Mouse (Mus musculus) kidney, embryonic 15.5 days (tissue): Measurements from ENCODE around the gene Smad5. TPM values are rescaled to one million over a fixed set of nuclear protein-coding genes. Genes with fewer than 3 reads are reported as not detected.

ENCODE experiments used
- ATAC-seq: fragments of 200-750 bp; cut with Nextera tagmentation; replicated peaks from 2 replicates; pipeline ENCODE4 v1.8.0; 2017; ENCODE audit warnings: moderate TSS enrichment; ENCODE audit not compliant: low FRiP score
- H3K27ac ChIP-seq: fragments of 300-500 bp; sonication (generic); 2 replicates; pipeline ENCODE4 v1.5.1; 2015; ENCODE audit warnings: mild to moderate bottlenecking, inconsistent platforms
- H3K27me3 ChIP-seq: fragments of 300-500 bp; sonication (generic); 2 replicates; pipeline ENCODE4 v1.6.1; 2015; ENCODE audit warnings: inconsistent platforms
- H3K36me3 ChIP-seq: fragments of 300-500 bp; sonication (generic); 2 replicates; pipeline ENCODE4 v1.6.1; 2015; ENCODE audit warnings: inconsistent platforms
- H3K4me1 ChIP-seq: fragments of 300-500 bp; sonication (generic); 2 replicates; pipeline ENCODE4 v1.6.1; 2015; ENCODE audit warnings: inconsistent platforms
- H3K4me2 ChIP-seq: fragments of 300-500 bp; sonication (generic); 2 replicates; pipeline ENCODE4 v1.6.1; 2015; ENCODE audit warnings: moderate library complexity, mild to moderate bottlenecking, inconsistent platforms
- H3K4me3 ChIP-seq: fragments of 300-500 bp; sonication (generic); replicated peaks from 2 replicates; pipeline ENCODE4 v1.5.1; 2015; ENCODE audit warnings: mild to moderate bottlenecking, inconsistent platforms
- H3K9ac ChIP-seq: fragments of 300-500 bp; sonication (generic); 2 replicates; pipeline ENCODE4 v1.6.1; 2015; ENCODE audit warnings: mild to moderate bottlenecking, inconsistent platforms
- H3K9me3 ChIP-seq: fragments of 300-500 bp; sonication (generic); replicated peaks from 2 replicates; pipeline ENCODE4 v1.6.1; 2016; ENCODE audit warnings: inconsistent platforms
- WGBS: fragments of 180-500 bp; shearing (Covaris S2); methylation state at CpG from one replicate; pipeline ENCODE4 v1.1.7; 2015; ENCODE audit warnings: mixed read lengths; 5-methylcytosine and 5-hydroxymethylcytosine counted together
- polyA plus RNA-seq: library from polyadenylated mRNA; unstranded; fragments of >200 nt; fragmentation: Nextera tagmentation; extraction: Ambion mirVana; gene quantifications from 2 replicates; pipeline ENCODE4 v1.2.1, GENCODE M21; 2015

The Smad5 gene
- polyA plus RNA-seq = 33.3 and 34.6 TPM in 2 replicates

DNA sequence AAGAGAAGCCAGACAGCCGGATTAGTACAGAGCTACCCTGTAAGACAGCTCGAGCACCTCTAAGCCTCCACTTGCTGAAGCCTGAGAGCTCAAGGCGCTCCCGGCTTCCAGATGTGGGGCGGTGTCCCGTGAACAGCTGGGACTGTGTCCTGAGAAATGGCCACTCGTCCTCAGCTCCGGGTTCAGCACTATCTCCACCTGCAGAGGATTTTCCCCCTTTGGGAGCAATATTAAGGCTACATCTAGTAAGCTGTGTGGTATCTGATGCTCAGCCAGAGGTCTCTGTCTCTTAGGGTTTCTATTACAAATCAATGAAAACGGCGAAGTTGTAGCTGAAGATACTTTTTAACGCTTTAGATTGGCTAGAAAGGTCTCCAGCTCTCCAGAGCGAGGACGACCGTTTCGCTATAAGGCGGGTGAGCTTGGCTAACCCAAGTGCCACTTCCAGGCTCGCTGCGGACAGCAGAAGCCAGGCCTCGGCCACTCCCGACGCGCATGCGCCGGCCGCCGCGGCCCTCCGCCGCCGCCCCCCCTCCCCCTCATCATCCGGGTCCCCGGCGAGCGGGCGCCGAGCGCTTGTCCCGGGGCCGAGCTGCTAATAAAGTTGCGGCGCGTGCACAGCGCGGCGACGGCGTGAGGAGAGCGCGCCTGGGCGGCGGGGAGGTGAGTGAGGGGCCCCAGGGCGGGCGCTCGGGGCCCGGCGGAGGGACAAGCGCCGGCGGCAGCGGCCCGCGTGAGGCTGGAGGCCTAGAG is at the start of gene Smad5:
Gene Smad5, plus strand, starts transcription at position 542 of the 753 bp plus-strand sequence.
- Histone ChIP-seq H3K9ac (peak within 1 kb of the TSS; percentile 98), H3K36me3 (peaks cover 19% of the 10 kb centered on the region), H3K27ac (peak within 1 kb of the TSS; percentile 100), H3K4me2 (peak within 1 kb of the TSS; percentile 71), H3K27me3 (no peaks in the 10 kb centered on the region), H3K4me1 (peaks cover 64% of the 10 kb centered on the region), H3K4me3 (peak within 1 kb of the TSS; percentile 83), H3K9me3 (no peaks in the 10 kb centered on the region)
- 2% methylated on average over 61 of the region's 62 CpGs for WGBS
- ATAC-seq = peak; percentile 84

DNA sequence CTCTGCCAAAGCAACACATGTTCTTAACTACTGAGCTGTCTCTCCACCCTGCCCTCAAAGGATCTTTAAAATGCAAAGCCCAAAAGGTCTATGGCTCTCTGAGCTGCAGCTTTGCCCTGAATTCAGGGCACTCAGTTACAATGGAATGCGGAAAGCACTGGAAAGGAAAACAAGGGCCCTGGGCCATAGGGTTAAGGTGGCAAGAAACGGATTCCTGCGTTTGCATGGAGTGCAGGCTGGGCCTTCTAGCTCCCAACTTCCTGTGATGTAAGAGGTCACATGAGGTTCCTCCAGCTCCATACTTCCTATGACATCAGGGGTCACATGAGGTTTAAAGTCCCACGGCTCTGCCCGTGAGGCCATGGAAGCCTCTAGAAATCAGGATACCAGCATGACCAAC is 48.6 kb upstream of the Smad5 start:
- WGBS = 69% methylated on average over 5 of the region's 5 CpGs
- H3K27me3 ChIP-seq = no peaks in the 10 kb centered on the region

DNA sequence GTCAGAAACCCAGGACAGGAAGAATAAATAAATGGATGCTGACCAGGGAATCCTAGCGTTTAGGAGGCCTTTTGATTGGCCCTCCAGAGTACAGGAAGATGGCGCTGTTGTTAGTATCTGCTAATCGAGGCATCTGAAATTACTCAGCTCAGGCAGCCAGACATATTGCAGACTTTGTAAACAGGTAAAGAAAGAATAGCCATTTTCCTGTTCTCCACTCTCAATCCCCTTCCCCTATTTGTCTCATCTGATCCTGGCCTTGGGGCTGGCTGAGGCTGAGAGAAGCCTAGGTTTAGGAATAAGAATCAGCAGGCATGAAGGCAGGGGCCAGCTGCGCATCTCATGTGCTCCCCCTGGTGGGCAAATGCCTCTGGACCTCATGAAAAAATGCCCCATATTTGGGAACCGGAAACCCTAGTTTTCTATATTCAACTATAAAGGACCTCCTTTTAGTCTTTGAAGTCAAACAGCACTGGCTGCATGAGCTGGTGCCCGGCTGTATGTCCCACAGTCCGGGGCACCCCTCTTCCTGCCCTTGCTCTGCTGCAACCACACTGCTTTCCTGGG is 44.8 kb upstream of the Smad5 start:
- Histone ChIP-seq H3K4me2 (no peak overlapping the region), H3K9ac (no peak overlapping the region), H3K27me3 (no peaks in the 10 kb centered on the region), H3K27ac (no peak overlapping the region), H3K4me3 (no peak overlapping the region), H3K4me1 (peaks cover 48% of the 10 kb centered on the region), H3K36me3 (no peaks in the 10 kb centered on the region), H3K9me3 (no peaks in the 10 kb centered on the region)
- WGBS = 38% methylated on average over 7 of the region's 7 CpGs
- ATAC-seq = peak; percentile 46; the same call in 1 of the 2 replicates

More for the DNA sequence above, 48.6 kb upstream of the Smad5 start:
- H3K9me3 ChIP-seq = no peaks in the 10 kb centered on the region
- peaks cover 49% of the 10 kb centered on the region for H3K4me1 ChIP-seq
- ATAC-seq = no peak
- no peak overlapping the region for H3K4me3 ChIP-seq
- no peaks in the 10 kb centered on the region for H3K36me3 ChIP-seq
- H3K9ac ChIP-seq = no peak overlapping the region
- H3K27ac ChIP-seq = no peak overlapping the region
- H3K4me2 ChIP-seq = no peak overlapping the region

DNA sequence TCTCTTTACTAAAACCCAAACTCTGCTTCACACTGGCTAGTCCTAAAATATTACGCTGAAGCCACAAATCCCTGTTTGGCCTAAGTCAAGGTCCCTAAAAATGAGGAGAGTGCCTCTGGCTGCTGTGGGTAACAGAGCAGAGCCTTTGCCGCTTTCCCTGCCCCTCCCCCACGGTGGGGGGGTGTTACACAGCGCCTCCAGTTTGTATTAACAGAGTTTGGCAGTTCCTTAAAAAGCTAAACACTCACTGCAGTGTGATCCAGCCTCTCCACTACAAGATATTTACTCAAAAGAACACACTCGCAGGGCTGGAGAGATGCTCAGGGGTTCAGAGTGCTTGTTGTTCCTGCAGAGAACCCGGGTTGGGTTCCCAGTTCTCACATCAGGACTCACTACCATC is 43.9 kb upstream of the Smad5 start:
- no peaks in the 10 kb centered on the region for H3K9me3 ChIP-seq
- H3K4me2 ChIP-seq = no peak overlapping the region
- peaks cover 44% of the 10 kb centered on the region for H3K4me1 ChIP-seq
- WGBS = 66% methylated on average over 6 of the region's 6 CpGs
- H3K27ac ChIP-seq = no peak overlapping the region
- H3K27me3 ChIP-seq = no peaks in the 10 kb centered on the region
- no peak overlapping the region for H3K9ac ChIP-seq
- no peak overlapping the region for H3K4me3 ChIP-seq
- H3K36me3 ChIP-seq = no peaks in the 10 kb centered on the region
- ATAC-seq = no peak

DNA sequence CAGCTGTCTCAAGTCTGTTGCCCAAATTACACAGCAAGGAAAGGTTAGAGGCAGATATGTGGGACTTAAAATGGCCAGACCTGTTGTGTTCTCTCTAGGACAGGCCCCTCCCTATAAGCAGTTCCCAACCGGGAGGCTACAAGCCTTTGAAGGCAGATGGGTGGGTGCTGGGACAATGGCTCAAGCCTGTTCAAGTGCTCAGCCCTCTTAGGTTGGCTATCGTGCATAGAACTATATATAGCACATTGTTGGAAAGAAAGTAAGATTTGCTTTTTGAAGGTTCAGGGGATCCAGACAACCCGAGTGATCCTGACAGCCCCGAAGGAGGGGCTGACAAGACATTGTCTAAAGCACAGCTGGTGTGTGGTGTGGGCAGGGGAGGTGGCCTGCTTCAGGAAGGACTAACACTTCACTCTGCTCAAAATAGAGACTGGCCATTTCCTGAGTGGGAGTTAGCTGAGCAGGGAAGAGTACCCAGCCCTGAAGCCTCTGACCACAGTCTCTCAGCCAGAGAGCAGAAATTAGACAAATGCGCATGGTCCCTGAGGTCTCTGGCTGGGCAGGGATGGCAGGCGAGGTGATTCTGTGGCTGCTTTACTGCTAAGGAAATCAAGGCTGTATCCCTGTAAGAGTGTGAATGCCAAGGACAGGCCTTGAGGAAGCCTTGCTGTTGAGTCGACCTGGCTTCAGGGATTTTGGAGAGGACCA is 40.7 kb upstream of the Smad5 start:
- no peak overlapping the region for H3K4me2 ChIP-seq
- no peaks in the 10 kb centered on the region for H3K27me3 ChIP-seq
- no peaks in the 10 kb centered on the region for H3K9me3 ChIP-seq
- no peaks in the 10 kb centered on the region for H3K36me3 ChIP-seq
- 54% methylated on average over 7 of the region's 7 CpGs for WGBS
- H3K27ac ChIP-seq = peak overlapping the region; percentile 63
- H3K9ac ChIP-seq = no peak overlapping the region
- peaks cover 27% of the 10 kb centered on the region for H3K4me1 ChIP-seq
- no peak for ATAC-seq
- no peak overlapping the region for H3K4me3 ChIP-seq

DNA sequence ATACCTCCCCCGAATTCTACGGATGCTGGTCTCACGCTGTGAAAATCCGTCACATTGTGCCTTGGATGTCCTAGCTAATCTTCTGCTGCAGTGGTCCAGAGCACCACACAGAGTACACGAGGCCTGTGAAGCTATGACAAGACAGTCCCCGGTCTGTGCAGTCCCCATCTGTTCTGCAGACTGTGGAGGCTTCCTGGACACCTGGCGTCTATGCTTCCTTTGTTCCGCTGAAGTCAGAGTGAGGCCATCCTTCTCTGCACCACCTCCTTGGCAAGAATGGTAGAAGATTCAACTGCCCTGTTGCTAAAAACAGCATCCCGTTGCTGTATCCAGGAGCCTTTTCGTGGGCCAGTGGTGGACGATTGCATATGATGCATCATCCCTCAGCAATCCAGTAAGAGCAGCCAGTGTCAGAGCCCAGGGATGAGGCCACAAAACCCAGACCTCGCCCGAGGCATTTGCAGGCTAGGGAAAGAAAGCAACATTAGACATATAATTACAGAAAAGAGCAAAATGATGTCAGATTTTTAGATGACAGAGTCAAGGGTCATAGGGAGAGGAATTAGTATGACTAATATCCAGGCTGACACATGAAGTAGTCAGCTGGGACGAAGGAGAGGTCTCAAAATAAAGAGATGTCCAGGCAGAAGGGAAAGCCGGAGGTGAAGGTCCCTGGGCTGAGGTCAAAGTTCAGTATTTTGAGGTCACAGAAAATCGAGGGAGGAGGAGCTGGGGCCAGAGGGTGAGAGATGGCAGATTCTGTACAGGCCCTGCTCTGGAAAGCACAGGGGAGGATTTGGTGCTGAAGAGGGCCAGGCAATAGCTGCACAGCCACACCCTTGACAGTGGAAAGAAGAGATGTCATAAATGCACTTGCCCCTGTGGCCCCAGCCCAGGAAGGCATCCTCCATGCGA is 38.3 kb upstream of the Smad5 start:
- no peak overlapping the region for H3K4me2 ChIP-seq
- WGBS = 61% methylated on average over 17 of the region's 17 CpGs
- no peak overlapping the region for H3K9ac ChIP-seq
- peaks cover 15% of the 10 kb centered on the region for H3K4me1 ChIP-seq
- H3K4me3 ChIP-seq = no peak overlapping the region
- no peaks in the 10 kb centered on the region for H3K9me3 ChIP-seq
- H3K27me3 ChIP-seq = no peaks in the 10 kb centered on the region
- H3K27ac ChIP-seq = no peak overlapping the region
- H3K36me3 ChIP-seq = no peaks in the 10 kb centered on the region
- no peak for ATAC-seq

DNA sequence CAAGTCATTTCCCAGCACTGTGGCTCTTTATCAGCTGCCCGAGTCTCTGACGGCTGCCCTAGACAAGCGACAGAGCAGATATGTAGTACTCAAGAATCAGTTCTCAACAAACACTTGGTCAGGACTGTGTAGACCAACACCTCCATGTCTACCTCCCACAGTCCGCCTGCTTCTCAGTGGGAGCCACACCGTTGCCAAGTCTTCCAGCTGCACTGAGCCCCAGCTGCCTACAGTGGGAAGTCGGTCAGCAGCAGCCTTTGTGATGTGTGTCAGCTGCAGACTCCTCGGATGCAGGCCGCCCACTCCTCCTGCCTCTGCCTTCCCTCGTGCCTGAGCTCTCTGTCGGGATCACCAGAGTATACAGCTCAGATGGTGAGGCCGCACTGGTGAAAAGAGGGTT is 31.6 kb upstream of the Smad5 start:
- Histone ChIP-seq H3K27ac (no peak overlapping the region), H3K4me3 (no peak overlapping the region), H3K36me3 (no peaks in the 10 kb centered on the region), H3K4me1 (peaks cover 20% of the 10 kb centered on the region), H3K27me3 (no peaks in the 10 kb centered on the region), H3K9me3 (no peaks in the 10 kb centered on the region), H3K4me2 (no peak overlapping the region), H3K9ac (no peak overlapping the region)
- 56% methylated on average over 11 of the region's 11 CpGs for WGBS
- no peak for ATAC-seq

DNA sequence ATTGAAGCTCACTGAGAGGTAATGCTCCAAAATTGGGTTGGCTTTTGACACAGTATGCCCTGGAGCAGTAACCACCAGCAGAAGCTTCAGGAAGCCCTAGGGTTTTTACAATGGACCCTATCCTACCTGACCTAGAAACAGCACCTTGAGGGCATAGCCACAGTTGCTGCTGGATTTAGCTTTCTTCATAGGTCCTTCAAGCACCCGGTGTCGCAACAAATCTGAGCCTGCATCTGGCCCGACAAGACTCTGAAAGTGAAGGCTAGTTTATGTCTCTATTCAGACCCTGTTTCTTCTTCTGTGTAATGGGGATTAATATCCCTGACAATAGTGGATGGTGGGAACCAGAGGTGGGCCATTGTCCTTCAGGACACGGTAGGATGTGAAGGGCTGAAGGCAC is 25.1 kb upstream of the Smad5 start:
- Histone ChIP-seq H3K4me2 (no peak overlapping the region), H3K4me3 (no peak overlapping the region), H3K9ac (no peak overlapping the region), H3K4me1 (peaks cover 39% of the 10 kb centered on the region), H3K9me3 (no peaks in the 10 kb centered on the region), H3K27me3 (no peaks in the 10 kb centered on the region), H3K36me3 (no peaks in the 10 kb centered on the region), H3K27ac (peak overlapping the region; percentile 69)
- no peak for ATAC-seq
- WGBS = 80% methylated on average over 4 of the region's 4 CpGs

DNA sequence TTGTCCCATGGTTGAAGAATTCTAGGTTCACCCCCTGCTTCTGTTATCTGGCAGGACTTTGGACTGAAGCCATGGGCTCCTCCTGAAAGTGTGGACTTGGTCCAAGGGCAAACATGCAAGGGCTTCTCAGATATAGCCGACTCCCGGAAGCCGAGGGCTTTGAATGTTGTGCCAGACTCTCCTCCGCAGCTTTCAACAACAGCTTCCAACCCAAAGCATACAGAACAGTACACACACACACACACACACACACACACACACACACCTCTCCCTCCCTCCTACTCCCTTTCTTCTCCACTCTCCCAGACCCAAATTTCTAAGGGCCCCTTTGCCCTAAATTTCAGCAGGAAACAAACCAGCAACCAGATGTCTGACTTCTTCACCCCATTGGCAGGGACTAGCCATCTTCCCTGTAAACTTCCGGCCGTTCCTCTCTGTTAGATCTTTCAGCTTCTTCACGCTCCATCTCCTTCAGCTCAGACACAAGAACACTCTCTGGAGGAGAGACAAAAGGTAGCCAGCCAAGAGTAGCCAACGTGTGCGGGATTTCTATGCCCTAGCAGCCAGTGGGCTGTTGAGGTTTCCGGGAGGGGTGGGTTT is 24.5 kb upstream of the Smad5 start:
- ATAC-seq = peak; percentile 61
- peaks cover 38% of the 10 kb centered on the region for H3K4me1 ChIP-seq
- 16% methylated on average over 10 of the region's 10 CpGs for WGBS
- H3K4me2 ChIP-seq = no peak overlapping the region
- H3K9me3 ChIP-seq = no peaks in the 10 kb centered on the region
- no peak overlapping the region for H3K4me3 ChIP-seq
- H3K9ac ChIP-seq = no peak overlapping the region
- no peaks in the 10 kb centered on the region for H3K36me3 ChIP-seq
- peak overlapping the region; percentile 69 for H3K27ac ChIP-seq
- H3K27me3 ChIP-seq = no peaks in the 10 kb centered on the region

DNA sequence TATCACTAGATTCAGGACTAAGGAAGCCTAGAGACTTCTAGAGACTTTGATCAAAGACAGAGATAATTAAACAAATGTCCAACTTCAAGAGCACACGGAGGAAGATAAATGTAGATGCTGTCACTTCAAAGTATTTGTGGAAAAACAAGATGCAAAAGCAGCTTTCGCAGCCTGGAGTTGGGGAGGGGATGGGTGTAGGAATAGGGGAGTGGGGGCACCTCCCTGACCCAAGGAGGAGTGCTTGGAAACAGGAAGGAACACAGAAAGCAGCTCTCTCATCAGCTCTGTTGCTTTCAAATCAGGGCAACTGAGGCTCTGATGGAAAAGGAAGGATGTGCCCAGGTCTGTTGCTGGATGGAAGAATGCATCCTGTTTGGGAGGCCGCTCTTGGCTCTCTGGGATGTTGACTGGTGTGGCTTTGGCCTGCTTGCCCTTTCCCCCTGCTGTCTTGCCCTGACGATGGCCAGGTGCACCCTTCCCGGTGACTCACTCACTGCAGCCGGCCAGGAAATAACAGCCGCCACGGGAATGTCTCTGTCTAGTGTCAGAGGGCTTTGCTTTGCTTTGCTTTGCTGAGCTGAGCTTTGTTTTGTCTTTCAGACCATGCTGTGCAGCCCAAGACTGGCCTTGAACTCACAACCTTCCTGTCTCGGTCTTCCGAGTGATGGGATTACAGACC is 23.8 kb upstream of the Smad5 start:
- H3K9ac ChIP-seq = no peak overlapping the region
- H3K4me3 ChIP-seq = no peak overlapping the region
- 28% methylated on average over 10 of the region's 10 CpGs for WGBS
- no peak for ATAC-seq
- H3K9me3 ChIP-seq = no peaks in the 10 kb centered on the region
- no peaks in the 10 kb centered on the region for H3K36me3 ChIP-seq
- no peaks in the 10 kb centered on the region for H3K27me3 ChIP-seq
- H3K27ac ChIP-seq = peak overlapping the region; percentile 69
- no peak overlapping the region for H3K4me2 ChIP-seq
- H3K4me1 ChIP-seq = peaks cover 42% of the 10 kb centered on the region

DNA sequence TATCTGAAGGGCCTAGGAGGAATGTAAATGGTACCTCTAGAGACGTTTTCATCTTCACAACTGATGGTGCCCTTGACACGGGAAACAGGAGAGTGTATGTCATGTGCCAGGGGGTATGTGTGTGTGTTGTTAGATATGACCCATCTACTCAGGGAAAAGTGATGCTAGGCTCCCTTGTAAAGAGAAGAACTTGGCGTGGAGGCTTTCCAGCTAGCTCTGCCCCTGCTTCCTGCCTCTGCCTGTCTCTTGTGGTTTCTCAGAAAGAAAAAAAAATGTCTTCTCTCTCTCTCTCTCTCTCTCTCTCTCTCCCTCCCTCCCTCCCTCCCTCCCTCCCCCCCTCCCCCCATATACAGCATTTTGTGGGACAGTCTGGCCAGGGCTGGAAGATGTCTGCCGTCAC is 20.9 kb upstream of the Smad5 start:
- Histone ChIP-seq H3K27ac (no peak overlapping the region), H3K4me3 (no peak overlapping the region), H3K4me1 (peaks cover 31% of the 10 kb centered on the region), H3K9me3 (no peaks in the 10 kb centered on the region), H3K27me3 (0 out of 2 replicates have a peak, but pooled peaks cover 3% of the 10 kb centered on the region), H3K4me2 (no peak overlapping the region), H3K36me3 (no peaks in the 10 kb centered on the region), H3K9ac (no peak overlapping the region)
- no peak for ATAC-seq
- 71% methylated on average over 4 of the region's 4 CpGs for whole genome bisulfite sequencing
